Mouse (Mus musculus): ENCODE measurements around the gene Cenpv. TPM values are rescaled to one million over a fixed set of nuclear protein-coding genes. Genes with fewer than 3 reads are reported as not detected.

Gene Cenpv
- total RNA-seq, 1 experiment, result 66.5 TPM

- no peak overlapping the region for H3K9ac ChIP-seq (ENCODE audit: insufficient read depth, low read depth, low read length, poor library complexity, severe bottlenecking)
- DNase-seq (ENCODE audit: low read depth, low spot score), result no peak
- TF ChIP-seq CHD2 (IDR thresholded peaks at IDR 0.05; ENCODE audit: low read depth, low read length), result no peak
- TF ChIP-seq ZNF384 (IDR thresholded peaks at IDR 0.05; ENCODE audit: low read depth, low read length), result no peak
- TF ChIP-seq MAFK (IDR thresholded peaks at IDR 0.05; ENCODE audit: insufficient read depth, low read depth, low read length), result no peak
- TF ChIP-seq HCFC1 (IDR thresholded peaks at IDR 0.05; ENCODE audit: borderline replicate concordance, insufficient read depth, low read length), result no peak
- no peak overlapping the region for H3K4me3 ChIP-seq (ENCODE audit: insufficient read depth in 1 of 2, low read depth in 1 of 2, low read length in 2 of 2, poor library complexity in 1 of 2, severe bottlenecking in 1 of 2)
- in situ Hi-C loops (cut with MboI; ENCODE audit: low sequenced_read_pairs in 2 of 2, unreplicated experiment in 2 of 2), result no loop called here
- no peaks in the 10 kb centered on the region for H3K36me3 ChIP-seq (ENCODE audit: control insufficient read depth, insufficient read depth, low read length, poor library complexity, severe bottlenecking)
- H3K4me1 ChIP-seq (ENCODE audit: control insufficient read depth in 2 of 2, insufficient read depth in 2 of 2, low read length in 2 of 2, poor library complexity in 1 of 2), result peaks cover 0 to 4% of the 10 kb centered on the region in 2 experiments; a peak in 1 of 4 replicates
- H3K9me3 ChIP-seq (ENCODE audit: control insufficient read depth, insufficient read depth, low read depth, low read length), result no peaks in the 10 kb centered on the region
- H3K27ac ChIP-seq (ENCODE audit: insufficient read depth, low read depth, low read length, poor library complexity, severe bottlenecking), result no peak overlapping the region
These were observed 24.5 kb upstream of the Cenpv start for GRCm38 (mm10) chr11:62563590-62563989.

DNA sequence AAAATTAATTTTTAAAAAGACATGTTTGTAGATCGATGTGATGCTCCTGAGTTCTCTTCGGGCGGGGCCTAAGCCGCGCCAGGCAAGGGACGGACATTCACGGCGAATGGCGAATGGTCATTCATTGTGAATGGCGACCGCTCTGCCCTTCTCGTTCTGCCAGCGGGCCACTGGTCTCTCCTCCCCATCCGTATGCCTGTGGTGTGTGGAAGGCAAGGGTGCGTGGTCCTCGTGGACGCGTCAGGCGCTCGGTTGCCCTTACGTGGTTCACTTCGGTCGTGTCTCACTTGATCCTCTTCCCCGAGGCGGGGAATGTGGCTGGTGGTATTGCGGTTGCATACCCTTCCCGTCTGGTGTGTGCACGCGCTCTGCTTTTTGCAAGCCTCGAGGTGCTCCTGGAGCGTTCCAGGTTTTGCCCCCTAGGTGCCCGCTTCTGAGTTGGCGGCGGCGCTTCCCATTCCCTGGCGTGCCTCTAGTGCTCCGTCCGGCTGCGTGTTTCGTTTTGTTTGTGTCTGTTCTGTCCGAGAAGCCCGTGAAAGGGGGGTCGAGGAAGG is 21.5 kb upstream of the Cenpv start:
- no peak for TF ChIP-seq CHD2 (IDR thresholded peaks at IDR 0.05; ENCODE audit: low read depth, low read length)
- no peak for TF ChIP-seq ZC3H11A (IDR thresholded peaks at IDR 0.05; ENCODE audit: borderline replicate concordance, low read depth, low read length)
- no peak for TF ChIP-seq MAFK (IDR thresholded peaks at IDR 0.05; ENCODE audit: insufficient read depth, low read depth, low read length)
- no peak for TF ChIP-seq ZNF384 (IDR thresholded peaks at IDR 0.05; ENCODE audit: low read depth, low read length)
- no peak for TF ChIP-seq HCFC1 (IDR thresholded peaks at IDR 0.05; ENCODE audit: borderline replicate concordance, insufficient read depth, low read length)
- Histone ChIP-seq H3K27ac (ENCODE audit: insufficient read depth, low read depth, low read length, poor library complexity, severe bottlenecking) (no peak overlapping the region), H3K4me3 (ENCODE audit: insufficient read depth in 1 of 2, low read depth in 1 of 2, low read length in 2 of 2, poor library complexity in 1 of 2, severe bottlenecking in 1 of 2) (peak overlapping the region; percentile 30 to 69), H3K36me3 (ENCODE audit: control insufficient read depth, insufficient read depth, low read length, poor library complexity, severe bottlenecking) (no peaks in the 10 kb centered on the region), H3K9ac (ENCODE audit: insufficient read depth, low read depth, low read length, poor library complexity, severe bottlenecking) (peak overlapping the region; percentile 78), H3K4me1 (ENCODE audit: control insufficient read depth in 2 of 2, insufficient read depth in 2 of 2, low read length in 2 of 2, poor library complexity in 1 of 2) (no peaks in the 10 kb centered on the region), H3K9me3 (ENCODE audit: control insufficient read depth, insufficient read depth, low read depth, low read length) (no peaks in the 10 kb centered on the region)
- no peak for DNase-seq (ENCODE audit: low read depth, low spot score)
- in situ Hi-C loops (cut with MboI; ENCODE audit: low sequenced_read_pairs in 2 of 2, unreplicated experiment in 2 of 2), result no loop called here

DNA sequence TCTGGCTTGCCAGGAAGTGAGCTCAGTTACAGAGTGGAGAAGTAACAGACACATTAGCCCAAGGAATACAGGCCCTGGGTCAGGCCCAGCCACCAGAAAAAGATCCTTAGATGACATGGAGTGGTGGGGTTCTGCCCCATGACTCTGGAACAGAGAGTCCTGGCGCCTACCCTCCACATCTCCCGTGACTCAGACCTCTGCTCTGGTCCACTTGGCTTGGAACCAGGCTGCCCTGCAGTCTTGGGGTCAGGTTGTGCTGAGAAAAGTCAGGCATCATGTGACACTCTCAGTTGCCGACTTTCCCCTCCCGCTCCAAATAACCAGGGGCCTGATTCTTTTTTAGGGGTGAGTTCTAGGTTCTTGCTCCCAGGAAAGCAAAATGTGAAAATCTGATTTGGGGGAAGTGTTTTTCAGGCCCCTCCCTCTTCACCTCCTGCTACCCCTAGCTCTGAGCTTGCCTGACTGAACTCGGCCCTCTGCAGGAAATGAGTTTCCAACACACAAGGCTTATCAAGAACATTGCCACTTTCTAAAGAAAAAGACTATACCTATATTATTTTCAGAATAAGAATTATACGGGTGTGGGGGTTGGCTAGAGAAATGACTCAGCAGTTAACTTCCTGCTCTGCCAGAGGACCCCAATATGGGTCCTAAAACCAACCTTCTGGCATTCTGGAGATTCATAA is 20.0 kb upstream of the Cenpv start:
- H3K9ac ChIP-seq (ENCODE audit: insufficient read depth, low read depth, low read length, poor library complexity, severe bottlenecking), result no peak overlapping the region
- H3K36me3 ChIP-seq (ENCODE audit: control insufficient read depth, insufficient read depth, low read length, poor library complexity, severe bottlenecking), result no peaks in the 10 kb centered on the region; the same call in 1 of the 2 replicates
- TF ChIP-seq CHD2 (IDR thresholded peaks at IDR 0.05; ENCODE audit: low read depth, low read length), result no peak
- TF ChIP-seq MAFK (IDR thresholded peaks at IDR 0.05; ENCODE audit: insufficient read depth, low read depth, low read length), result no peak
- no peak for TF ChIP-seq ZNF384 (IDR thresholded peaks at IDR 0.05; ENCODE audit: low read depth, low read length)
- TF ChIP-seq ZC3H11A (IDR thresholded peaks at IDR 0.05; ENCODE audit: borderline replicate concordance, low read depth, low read length), result no peak
- TF ChIP-seq HCFC1 (IDR thresholded peaks at IDR 0.05; ENCODE audit: borderline replicate concordance, insufficient read depth, low read length), result no peak
- DNase-seq (ENCODE audit: low read depth, low spot score), result no peak
- in situ Hi-C loops (cut with MboI; ENCODE audit: low sequenced_read_pairs in 2 of 2, unreplicated experiment in 2 of 2), result no loop called here
- H3K9me3 ChIP-seq (ENCODE audit: control insufficient read depth, insufficient read depth, low read depth, low read length), result no peaks in the 10 kb centered on the region
- H3K27ac ChIP-seq (ENCODE audit: insufficient read depth, low read depth, low read length, poor library complexity, severe bottlenecking), result no peak overlapping the region
- H3K4me1 ChIP-seq (ENCODE audit: control insufficient read depth in 2 of 2, insufficient read depth in 2 of 2, low read length in 2 of 2, poor library complexity in 1 of 2), result no peaks in the 10 kb centered on the region; a peak in 1 of 4 replicates
- no peak overlapping the region for H3K4me3 ChIP-seq (ENCODE audit: insufficient read depth in 1 of 2, low read depth in 1 of 2, low read length in 2 of 2, poor library complexity in 1 of 2, severe bottlenecking in 1 of 2)

DNA sequence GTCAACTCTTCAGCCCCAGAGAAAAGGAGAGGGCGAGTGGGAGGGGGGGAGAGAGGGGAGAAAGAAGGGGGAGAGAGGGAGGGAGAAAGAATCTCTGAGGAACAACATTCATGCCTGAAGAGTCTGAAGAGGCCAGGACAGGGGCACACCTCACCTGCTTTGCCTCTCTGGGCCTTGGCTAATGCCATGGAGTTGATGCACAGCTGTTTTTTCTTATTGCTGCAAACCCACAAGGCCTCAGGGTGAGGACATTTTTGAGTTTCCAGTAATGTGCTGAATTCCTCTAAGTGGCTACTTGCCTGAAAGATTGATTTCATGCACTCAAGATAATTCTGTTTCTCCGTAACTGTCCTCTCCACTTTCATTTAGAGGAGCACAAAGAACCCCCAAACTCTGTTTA is 19.1 kb upstream of the Cenpv start:
- TF ChIP-seq ZNF384 (IDR thresholded peaks at IDR 0.05; ENCODE audit: low read depth, low read length), result no peak
- TF ChIP-seq MAFK (IDR thresholded peaks at IDR 0.05; ENCODE audit: insufficient read depth, low read depth, low read length), result no peak
- in situ Hi-C loops (cut with MboI; ENCODE audit: low sequenced_read_pairs in 2 of 2, unreplicated experiment in 2 of 2), result no loop called here
- H3K4me1 ChIP-seq (ENCODE audit: control insufficient read depth in 2 of 2, insufficient read depth in 2 of 2, low read length in 2 of 2, poor library complexity in 1 of 2), result no peaks in the 10 kb centered on the region; a peak in 1 of 4 replicates
- no peak for DNase-seq (ENCODE audit: low read depth, low spot score)
- H3K9me3 ChIP-seq (ENCODE audit: control insufficient read depth, insufficient read depth, low read depth, low read length), result no peaks in the 10 kb centered on the region
- no peak overlapping the region for H3K27ac ChIP-seq (ENCODE audit: insufficient read depth, low read depth, low read length, poor library complexity, severe bottlenecking)
- H3K9ac ChIP-seq (ENCODE audit: insufficient read depth, low read depth, low read length, poor library complexity, severe bottlenecking), result no peak overlapping the region
- no peak overlapping the region for H3K4me3 ChIP-seq (ENCODE audit: insufficient read depth in 1 of 2, low read depth in 1 of 2, low read length in 2 of 2, poor library complexity in 1 of 2, severe bottlenecking in 1 of 2)
- H3K36me3 ChIP-seq (ENCODE audit: control insufficient read depth, insufficient read depth, low read length, poor library complexity, severe bottlenecking), result peaks cover 2% of the 10 kb centered on the region; the same call in 1 of the 2 replicates
